Mouse (Mus musculus): ENCODE data around the gene Gm6993.

Gm6993 gene

DNA sequence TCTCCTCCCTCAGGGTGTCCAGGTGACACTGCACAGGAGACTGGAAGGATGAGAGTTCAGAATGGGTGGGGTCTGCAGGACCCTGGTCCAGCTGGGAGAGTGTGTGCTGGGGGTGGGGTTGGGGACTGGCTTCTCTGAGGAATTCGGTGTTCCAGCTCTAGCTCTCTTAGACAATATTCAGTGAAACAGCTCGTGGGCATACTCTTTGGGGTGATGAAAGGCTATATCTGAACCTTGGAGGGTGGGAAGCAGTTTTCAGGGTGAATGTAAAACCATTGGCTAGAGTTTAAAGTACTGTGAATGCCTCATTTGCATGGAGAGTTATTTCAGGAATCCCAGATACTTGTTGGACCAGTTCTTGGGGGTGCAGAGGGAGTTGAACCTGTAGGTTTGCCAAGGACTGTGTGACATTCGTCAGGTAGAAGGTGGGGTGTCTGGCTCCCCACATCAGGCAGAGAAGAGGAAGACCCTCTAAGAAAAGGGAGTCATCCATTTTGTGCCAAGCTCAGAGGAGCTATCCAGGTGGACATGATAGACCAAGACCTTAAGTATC lies 1.5 kb upstream of the Gm6993 start:
- no peak for DNase-seq (ENCODE audit: extremely low read depth, low read depth, low spot score)

GRCm38 (mm10) chr12:31239798-31240197 lies 772 bp upstream of the Gm6993 start:
- DNase-seq (ENCODE audit: extremely low read depth, low read depth, low spot score): no peak

DNA sequence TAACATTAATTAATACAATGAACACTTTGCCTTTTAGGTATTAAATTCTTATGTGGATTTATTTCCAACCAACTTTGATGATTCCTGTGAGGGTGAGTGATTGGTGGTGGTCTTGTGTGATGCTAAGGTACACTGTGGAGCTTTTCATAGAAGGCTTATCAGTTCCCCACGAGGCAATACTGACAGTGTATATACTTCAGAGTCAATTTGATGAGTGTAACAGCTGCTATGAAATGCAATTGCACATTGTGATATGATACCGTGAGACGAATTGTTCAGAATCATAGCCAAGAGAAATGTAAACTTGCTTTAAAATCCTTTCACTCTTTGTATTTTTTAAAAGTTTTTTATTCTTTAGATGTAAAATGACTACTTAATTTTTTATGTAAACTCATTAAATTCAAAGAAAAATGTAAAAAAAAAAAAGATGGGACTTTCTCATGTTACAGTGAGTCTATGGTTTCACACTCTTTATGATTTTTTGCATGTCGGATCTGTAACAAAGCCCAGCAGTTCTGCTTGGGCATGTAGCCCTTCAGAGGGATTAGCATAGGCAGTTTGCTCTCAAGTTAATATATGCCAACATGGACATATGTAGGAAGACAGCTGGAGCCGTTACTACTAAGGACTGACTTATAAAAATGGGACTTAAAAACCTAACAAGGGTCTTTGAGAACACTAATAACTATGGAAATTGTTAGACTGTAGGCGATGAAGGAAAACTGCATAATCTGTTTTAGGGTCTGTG lies 1.2 kb downstream of the Gm6993 start:
- no peak for DNase-seq (ENCODE audit: extremely low read depth, low read depth, low spot score)

DNA sequence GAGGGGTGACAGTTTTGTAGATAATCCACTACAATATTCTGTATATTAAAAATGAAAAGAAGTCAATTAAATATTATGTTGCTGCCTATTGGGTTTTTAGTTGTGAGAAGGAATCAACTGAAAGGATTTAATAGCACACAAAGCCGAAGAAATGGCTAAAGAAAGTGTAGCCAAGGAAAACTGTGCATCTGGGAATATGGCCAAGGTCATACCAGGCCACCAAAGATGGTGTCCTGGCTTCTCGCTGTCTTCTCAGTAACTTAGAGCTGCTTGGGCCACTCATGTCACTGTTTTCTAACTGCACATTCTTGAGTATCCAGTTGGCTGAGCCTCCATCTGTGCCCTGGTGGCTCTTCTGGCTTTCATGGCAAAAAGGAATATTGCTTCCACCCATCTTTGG lies 3.4 kb downstream of the Gm6993 start:
- no peak for DNase-seq (ENCODE audit: extremely low read depth, low read depth, low spot score)

DNA sequence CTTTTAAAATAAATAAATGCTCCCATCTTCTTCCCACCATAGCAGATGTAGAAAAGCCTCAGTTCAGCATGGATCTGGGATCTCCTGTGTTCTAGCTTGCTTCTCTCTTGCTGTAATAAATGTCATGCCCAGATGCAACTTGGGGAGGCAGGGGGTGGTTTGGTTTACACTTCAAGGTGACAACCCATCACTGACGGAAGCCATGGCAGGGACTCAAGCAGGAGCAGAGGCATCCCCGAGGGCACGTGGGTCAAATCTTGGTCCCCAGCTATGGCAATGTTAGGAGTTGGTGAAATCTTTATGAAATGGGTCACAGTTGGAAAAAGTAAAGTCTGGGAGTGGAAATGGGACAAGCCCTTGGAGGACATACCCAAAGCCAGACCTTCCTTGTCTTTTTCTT lies 4.1 kb downstream of the Gm6993 start:
- DNase-seq (ENCODE audit: extremely low read depth, low read depth, low spot score): no peak

DNA sequence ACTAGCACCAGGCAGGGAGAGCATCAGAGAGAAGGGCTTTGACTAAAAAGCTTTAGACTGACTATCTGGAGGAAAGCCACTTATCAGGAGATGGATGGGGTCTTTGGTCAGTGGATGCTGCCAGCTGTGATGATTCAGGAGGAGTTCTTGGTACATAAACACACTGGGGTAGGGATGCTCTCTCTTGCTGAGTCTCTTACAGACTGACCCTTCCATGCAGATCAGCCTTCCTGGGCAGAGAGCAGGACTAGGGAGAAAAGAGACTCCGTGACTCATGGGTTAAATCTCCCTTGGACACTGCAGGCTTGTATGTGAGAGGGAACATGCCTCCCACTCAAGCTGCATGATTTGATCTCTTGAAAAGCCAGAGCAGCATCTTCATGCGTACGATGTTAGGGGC lies 5.6 kb downstream of the Gm6993 start:
- no peak for DNase-seq (ENCODE audit: extremely low read depth, low read depth, low spot score)

- DNase-seq (ENCODE audit: extremely low read depth, low read depth, low spot score): no peak
These were observed 6.0 kb downstream of the Gm6993 start for GRCm38 (mm10) chr12:31246615-31247014.

- DNase-seq (ENCODE audit: extremely low read depth, low read depth, low spot score): no peak
These were observed 7.6 kb downstream of the Gm6993 start for GRCm38 (mm10) chr12:31248165-31248564.

DNA sequence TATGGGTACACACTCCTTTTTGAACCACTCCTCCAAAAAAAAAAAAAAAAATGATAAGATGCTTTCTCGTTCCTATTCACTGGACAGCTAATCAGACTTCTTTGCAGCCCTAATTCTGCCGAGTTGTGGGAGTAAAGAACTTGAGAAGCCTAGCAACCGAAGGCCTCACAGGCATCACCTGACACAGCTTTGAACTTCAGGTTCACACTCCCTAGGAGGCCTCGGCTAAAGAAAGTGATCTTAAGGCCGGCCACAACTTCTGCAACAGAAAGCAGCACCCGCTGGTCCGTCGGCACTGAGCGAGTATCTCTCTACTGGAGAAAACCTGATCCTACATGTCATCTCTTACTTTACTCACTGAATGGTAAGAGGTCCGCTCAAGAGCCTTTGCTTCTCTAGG lies 8.1 kb downstream of the Gm6993 start:
- no peak for DNase-seq (ENCODE audit: extremely low read depth, low read depth, low spot score)

DNA sequence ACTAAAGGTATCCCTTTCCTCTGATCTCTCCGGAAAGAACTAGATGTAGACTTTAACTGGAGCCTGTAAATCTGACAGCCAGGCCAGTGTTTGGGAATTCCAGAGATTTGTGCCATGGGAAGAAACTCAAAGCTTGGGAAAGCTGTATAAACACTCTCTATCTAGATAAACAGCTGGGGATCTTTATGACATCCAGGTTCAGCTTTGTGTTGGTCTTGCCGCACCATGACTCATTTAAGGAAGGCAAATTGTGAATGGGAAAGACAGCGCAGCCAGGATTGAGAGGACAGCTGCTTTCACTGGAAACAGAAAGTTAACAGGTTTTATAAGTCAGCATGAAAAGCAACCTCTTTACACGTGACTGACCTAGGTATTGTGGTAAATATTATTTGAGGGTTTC lies 11.7 kb downstream of the Gm6993 start:
- no peak for DNase-seq (ENCODE audit: extremely low read depth, low read depth, low spot score)

DNA sequence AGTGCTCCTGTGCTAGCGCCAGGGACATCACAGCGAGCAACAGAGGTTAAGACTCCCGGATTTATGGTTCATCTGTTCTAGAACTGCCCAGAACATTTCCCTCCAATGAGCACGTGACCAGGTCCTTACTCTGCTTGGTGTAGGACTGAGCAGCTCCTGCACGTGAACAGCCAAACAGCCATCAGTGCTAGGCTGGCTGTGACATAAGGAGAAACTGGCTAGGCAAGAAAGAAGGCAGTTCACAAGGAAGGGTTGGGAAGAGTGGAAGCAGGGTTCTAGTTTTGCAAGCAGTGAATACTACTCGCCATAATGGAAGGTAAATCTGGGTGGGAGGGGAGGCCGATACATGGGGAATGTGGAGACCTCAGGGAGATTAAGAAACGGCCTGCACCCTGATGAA lies 14.4 kb downstream of the Gm6993 start:
- DNase-seq (ENCODE audit: extremely low read depth, low read depth, low spot score): no peak

DNA sequence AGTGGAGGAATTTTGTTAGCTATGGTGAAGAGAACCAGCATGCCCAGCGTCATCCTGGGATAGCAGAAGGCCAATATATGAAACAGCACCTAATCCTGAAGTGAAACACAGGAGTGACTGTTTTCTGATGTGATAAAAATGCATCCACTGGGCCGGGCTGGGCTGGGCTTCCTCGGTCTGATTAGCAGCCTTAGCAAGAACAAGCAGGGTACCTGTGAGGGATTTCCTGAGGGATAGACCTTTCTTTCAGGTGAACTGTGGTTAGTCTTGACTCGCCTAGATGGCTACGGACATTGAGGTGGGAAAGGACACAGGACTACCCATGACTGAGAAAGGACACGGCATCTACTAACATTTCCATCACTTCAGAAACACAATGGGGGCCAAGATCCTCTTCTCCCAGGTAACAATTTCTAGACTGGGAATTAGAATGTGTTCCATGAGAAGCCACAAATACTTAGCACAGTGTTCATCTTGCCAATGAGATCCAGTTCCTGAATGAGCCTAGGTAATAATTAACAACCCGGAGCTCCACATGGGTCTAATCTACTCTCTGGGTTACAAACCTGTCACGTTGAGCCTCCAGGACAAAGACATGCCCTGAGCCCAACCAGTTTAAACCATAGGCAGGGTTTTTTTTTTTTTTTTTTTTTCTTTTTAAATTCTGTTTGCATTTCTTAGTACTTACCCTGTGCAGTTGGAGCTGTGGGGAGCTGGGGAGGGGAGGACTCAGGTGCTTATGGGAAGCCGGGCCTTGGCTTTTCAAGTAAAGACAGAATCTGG lies 15.7 kb downstream of the Gm6993 start:
- DNase-seq (ENCODE audit: extremely low read depth, low read depth, low spot score): no peak

DNA sequence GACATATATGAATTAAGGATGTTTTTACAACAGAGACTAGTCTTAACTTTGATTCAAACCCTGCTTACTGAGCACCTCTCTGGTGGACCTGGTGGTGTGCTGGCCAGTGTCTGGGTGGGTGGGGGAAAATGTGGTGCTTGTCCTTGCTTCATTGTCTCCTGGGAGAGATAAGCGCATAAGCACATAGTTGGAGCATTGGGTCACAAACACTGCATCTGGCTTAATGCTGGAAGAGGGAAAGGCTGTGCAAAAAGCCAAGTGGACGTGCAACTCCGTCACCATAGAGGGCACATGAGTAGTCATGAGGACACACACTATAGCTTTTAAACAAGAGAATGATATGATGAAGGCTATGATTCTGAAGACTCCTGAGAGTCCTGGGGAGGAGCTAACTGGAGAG lies 21.3 kb downstream of the Gm6993 start:
- no peak for DNase-seq (ENCODE audit: extremely low read depth, low read depth, low spot score)

DNA sequence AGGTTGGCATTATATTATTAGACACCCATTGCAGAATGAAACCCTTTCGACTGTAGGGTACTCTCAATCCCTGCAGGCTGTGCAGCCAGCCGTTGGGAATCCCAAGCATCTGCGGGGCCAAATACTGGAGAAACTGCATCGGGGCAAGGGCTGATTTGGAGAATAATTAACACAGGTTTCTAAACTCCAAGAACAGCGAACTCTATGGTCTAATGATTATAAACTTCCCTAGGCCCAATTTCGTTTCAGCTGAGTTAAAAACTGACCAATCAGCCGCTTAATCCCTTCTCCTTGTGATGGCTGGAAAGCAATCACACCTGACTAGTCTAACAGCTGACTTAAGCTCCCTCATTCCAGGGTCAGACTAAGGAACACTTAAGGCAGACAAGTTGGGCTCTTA lies 23.4 kb downstream of the Gm6993 start:
- no peak for DNase-seq (ENCODE audit: extremely low read depth, low read depth, low spot score)

- DNase-seq (ENCODE audit: extremely low read depth, low read depth, low spot score): no peak
These were observed 24.6 kb downstream of the Gm6993 start, which contains the start of gene Lamb1 for GRCm38 (mm10) chr12:31265005-31265721. Lamb1 (plus strand) TSS chr12:31265234.

DNA sequence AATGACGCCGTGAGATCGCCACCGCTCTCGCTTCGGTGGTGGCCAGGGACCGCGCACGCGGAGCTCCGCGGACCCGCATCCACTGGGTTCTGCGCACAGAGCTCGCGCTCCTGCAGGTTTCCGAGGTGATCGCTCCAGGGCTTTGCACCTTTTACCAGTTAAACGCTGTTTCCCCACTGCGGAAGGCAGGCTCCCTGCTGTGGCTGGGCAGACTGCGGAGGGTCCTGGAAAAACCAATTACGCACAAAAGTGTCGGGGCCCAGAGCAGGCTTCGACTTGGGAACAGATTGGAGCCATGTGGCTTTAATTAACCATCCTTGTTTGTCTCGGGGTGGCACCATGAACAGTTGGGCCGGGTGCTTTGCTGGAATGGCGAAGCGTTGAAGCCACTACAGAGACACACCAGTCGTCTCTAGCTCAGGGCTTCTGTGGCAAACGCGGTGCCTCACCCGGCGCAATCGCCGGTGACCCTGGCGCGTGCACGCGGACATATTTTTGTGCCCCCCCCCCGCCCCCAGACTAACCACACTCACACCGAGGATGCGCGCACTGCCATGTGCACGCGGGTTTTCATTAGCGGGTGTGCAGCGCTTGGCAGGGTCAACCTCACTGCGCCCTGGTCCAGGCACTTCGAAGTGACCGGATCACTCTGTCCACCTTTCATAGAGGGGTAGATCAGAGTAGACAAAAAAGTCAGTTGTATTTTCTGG lies 25.3 kb downstream of the Gm6993 start:
- no peak for DNase-seq (ENCODE audit: extremely low read depth, low read depth, low spot score)

DNA sequence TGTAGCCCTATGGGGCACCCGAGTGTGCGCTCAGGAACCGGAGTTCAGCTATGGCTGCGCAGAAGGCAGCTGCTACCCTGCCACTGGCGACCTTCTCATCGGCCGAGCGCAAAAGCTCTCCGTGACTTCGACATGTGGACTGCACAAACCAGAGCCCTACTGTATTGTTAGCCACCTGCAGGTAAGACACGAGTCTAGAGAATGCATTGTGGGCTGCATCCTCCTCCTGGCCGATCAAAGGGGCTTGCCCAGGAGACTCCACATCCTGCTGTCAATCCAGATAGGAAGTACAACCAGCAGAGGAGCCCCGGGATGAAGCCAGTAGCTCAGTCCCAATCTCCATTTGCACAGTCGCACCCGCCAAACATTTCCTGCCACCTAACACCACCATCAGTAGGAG lies 26.1 kb downstream of the Gm6993 start:
- DNase-seq (ENCODE audit: extremely low read depth, low read depth, low spot score): no peak

DNA sequence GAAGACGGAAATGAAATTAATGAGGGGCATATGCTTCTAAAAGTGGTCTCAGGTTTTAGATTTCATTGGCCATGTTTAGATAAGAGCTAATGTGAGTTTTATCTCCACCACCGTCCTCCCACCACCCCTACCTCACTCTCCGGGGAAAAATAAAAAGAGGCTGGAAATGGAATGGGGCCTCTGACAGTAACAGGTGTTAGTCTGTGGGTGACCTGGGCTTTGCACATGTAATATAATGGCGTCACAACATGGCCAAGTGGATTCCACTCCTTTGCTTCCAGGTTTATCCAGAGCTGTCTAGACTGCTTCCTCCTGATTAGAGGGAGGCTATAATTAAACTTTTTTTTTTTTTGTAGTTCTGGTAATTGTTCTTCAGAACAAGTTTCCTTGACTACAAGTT lies 26.8 kb downstream of the Gm6993 start:
- DNase-seq (ENCODE audit: extremely low read depth, low read depth, low spot score): no peak

GRCm38 (mm10) chr12:31268315-31268714 lies 27.7 kb downstream of the Gm6993 start:
- no peak for DNase-seq (ENCODE audit: extremely low read depth, low read depth, low spot score)

- no peak for DNase-seq (ENCODE audit: extremely low read depth, low read depth, low spot score)
These were observed 28.5 kb downstream of the Gm6993 start for GRCm38 (mm10) chr12:31269020-31269597.

GRCm38 (mm10) chr12:31270361-31270760 lies 29.8 kb downstream of the Gm6993 start:
- DNase-seq (ENCODE audit: extremely low read depth, low read depth, low spot score): no peak
